In genomic region chr8:70597417-70598272, GRCm38 (mm10) we compare ENCODE assay signal across 8 mouse cellular contexts. TPM values are rescaled to one million over a fixed set of nuclear protein-coding genes. Genes with fewer than 3 reads are reported as not detected.
A peak's percentile ranks its signal among the peaks of the same experiment; 100 is the strongest.
DNase-seq lines count a peak whose midpoint lies in the region; ATAC-seq and TF ChIP-seq lines count a peak whose summit lies in the region.

No protein-coding gene starts in this region.

- peak overlapping the region; percentile 82 for H3K27ac ChIP-seq in layer of hippocampus, adult 2 months
- H3K27ac ChIP-seq in forebrain, embryonic 10.5 days = peak overlapping the region; percentile 88
- no peak overlapping the region; the same call in 1 of the 2 replicates for H3K27ac ChIP-seq in intestine, embryonic 16.5 days (ENCODE audit: low read length)
- no peak overlapping the region for H3K27ac ChIP-seq in neural tube, embryonic 14.5 days (ENCODE audit: low read depth, low read length)

- TF ChIP-seq CTCF in layer of hippocampus, adult 2 months (conservative IDR thresholded peaks at IDR 0.05) = no peak

- H3K4me2 ChIP-seq in intestine, embryonic 16.5 days (ENCODE audit: low read depth, low read length) = peak overlapping the region; percentile 77
- H3K4me2 ChIP-seq in neural tube, embryonic 14.5 days (ENCODE audit: low read depth, low read length) = peak overlapping the region; percentile 68

- peak overlapping the region; percentile 70 for H3K9ac ChIP-seq in intestine, embryonic 16.5 days (ENCODE audit: low read depth, low read length)
- H3K9ac ChIP-seq in neural tube, embryonic 14.5 days (replicated peaks; ENCODE audit: low read depth, low read length) = peak overlapping the region; percentile 58

- peaks cover 48% of the 10 kb centered on the region for H3K36me3 ChIP-seq in forebrain, embryonic 10.5 days (replicated peaks)
- H3K36me3 ChIP-seq in intestine, embryonic 16.5 days (ENCODE audit: control insufficient read depth, insufficient read depth, low read length) = peaks cover 11% of the 10 kb centered on the region
- no peaks in the 10 kb centered on the region; the same call in 1 of the 2 replicates for H3K36me3 ChIP-seq in neural tube, embryonic 14.5 days (ENCODE audit: control insufficient read depth, insufficient read depth, low read length)

- peak overlapping the region; percentile 39 for H3K4me3 ChIP-seq in layer of hippocampus, adult 2 months
- H3K4me3 ChIP-seq in forebrain, embryonic 10.5 days = peak overlapping the region; percentile 62
- peak overlapping the region; percentile 47 for H3K4me3 ChIP-seq in intestine, embryonic 16.5 days (ENCODE audit: low read length)
- H3K4me3 ChIP-seq in neural tube, embryonic 14.5 days (ENCODE audit: low read depth, low read length) = peak overlapping the region; percentile 31

- peaks cover 47% of the 10 kb centered on the region for H3K27me3 ChIP-seq in forebrain, embryonic 10.5 days (ENCODE audit: poor library complexity, severe bottlenecking)
- no peaks in the 10 kb centered on the region for H3K27me3 ChIP-seq in intestine, embryonic 16.5 days (replicated peaks; ENCODE audit: control insufficient read depth, insufficient read depth, low read length)
- no peaks in the 10 kb centered on the region for H3K27me3 ChIP-seq in neural tube, embryonic 14.5 days (ENCODE audit: control insufficient read depth, insufficient read depth, low read length)

- H3K4me1 ChIP-seq in forebrain, embryonic 10.5 days = peaks cover 98% of the 10 kb centered on the region
- peaks cover 62% of the 10 kb centered on the region for H3K4me1 ChIP-seq in intestine, embryonic 16.5 days (ENCODE audit: control insufficient read depth, insufficient read depth, low read length)
- H3K4me1 ChIP-seq in neural tube, embryonic 14.5 days (ENCODE audit: control insufficient read depth, insufficient read depth, low read length) = peaks cover 54% of the 10 kb centered on the region

- ATAC-seq in intestine, embryonic 16.5 days = 0 out of 2 replicates have a peak, but pooled peaks have one; percentile 0
- ATAC-seq in neural tube, embryonic 14.5 days (ENCODE audit: low read depth) = no peak

- 5% methylated on average over 64 of the region's 68 CpGs for WGBS in forebrain, embryonic 10.5 days
- WGBS in intestine, embryonic 16.5 days = 21% methylated on average over 67 of the region's 68 CpGs
- 4% methylated on average over 44 of the region's 68 CpGs for WGBS in neural tube, embryonic 14.5 days

- no peak for DNase-seq in layer of hippocampus, adult 2 months (ENCODE audit: low spot score in 2 of 2)
- DNase-seq in layer of hippocampus, adult 8-10 months (ENCODE audit: low spot score in 2 of 2) = no peak
- DNase-seq in forebrain, embryonic 10.5 days (ENCODE audit: extremely low spot score, low spot score) = no peak
- no peak for DNase-seq in right cerebral cortex, postnatal 14 days
- DNase-seq in adrenal gland, postnatal 25 days = no peak
- DNase-seq in adrenal gland, adult 2 months = no peak

- peaks cover 8% of the 10 kb centered on the region; the same call in 1 of the 2 replicates for H3K9me3 ChIP-seq in forebrain, embryonic 10.5 days
- no peaks in the 10 kb centered on the region for H3K9me3 ChIP-seq in intestine, embryonic 16.5 days (ENCODE audit: control insufficient read depth, low read length)
- no peaks in the 10 kb centered on the region for H3K9me3 ChIP-seq in neural tube, embryonic 14.5 days (ENCODE audit: control insufficient read depth, low read length)

RNA-seq across cellular contexts. Expression of gene Isyna1, which starts 3.5 kb away (rescaled TPM):
- 10 to 100 TPM; 41.4 to 46.4 TPM for total RNA-seq in layer of hippocampus, adult 2 months (2021)
- total RNA-seq in layer of hippocampus, adult 8-10 months (2022) = 10 to 100 TPM; 42.8 to 55.9 (median 51.8) TPM
- 166 and 170 TPM in 2 replicates for polyA plus RNA-seq in forebrain, embryonic 10.5 days (2016; fragmentation: Nextera tagmentation; extraction: Ambion mirVana)
- polyA plus RNA-seq in intestine, embryonic 16.5 days (2015; fragmentation: Nextera tagmentation; extraction: Ambion mirVana) = 105 and 121 TPM in 2 replicates
- polyA plus RNA-seq in neural tube, embryonic 14.5 days (2014; fragmentation: Nextera tagmentation; extraction: Ambion mirVana) = 65.5 and 73.3 TPM in 2 replicates
- 89.7 and 101 TPM in 2 replicates for total RNA-seq in adrenal gland, postnatal 25 days (2021)
- total RNA-seq in adrenal gland, adult 2 months (2021) = 100 to 1,000 TPM; 103 to 199 TPM
- polyA plus RNA-seq in adrenal gland, adult 2 months (2012; rRNA removed) = 344 and 376 TPM in 2 replicates

RNA-seq across cellular contexts. Expression of gene Ssbp4, which starts 11.0 kb away (rescaled TPM):
- total RNA-seq in layer of hippocampus, adult 2 months (2021) = 100 to 1,000 TPM; 274 to 297 TPM
- 100 to 1,000 TPM; 196 to 262 (median 224) TPM for total RNA-seq in layer of hippocampus, adult 8-10 months (2022)
- polyA plus RNA-seq in forebrain, embryonic 10.5 days (2016; fragmentation: Nextera tagmentation; extraction: Ambion mirVana) = 74.4 and 84.1 TPM in 2 replicates
- polyA plus RNA-seq in intestine, embryonic 16.5 days (2015; fragmentation: Nextera tagmentation; extraction: Ambion mirVana) = 63.2 and 73.9 TPM in 2 replicates
- 163 and 240 TPM in 2 replicates for polyA plus RNA-seq in neural tube, embryonic 14.5 days (2014; fragmentation: Nextera tagmentation; extraction: Ambion mirVana)
- total RNA-seq in adrenal gland, postnatal 25 days (2021) = 82.0 and 88.2 TPM in 2 replicates
- total RNA-seq in adrenal gland, adult 2 months (2021) = 100 to 1,000 TPM in 1 of 2 experiments, 10 to 100 TPM in 1; 76.2 to 110 TPM
- 476 and 593 TPM in 2 replicates for polyA plus RNA-seq in adrenal gland, adult 2 months (2012; rRNA removed)

RNA-seq across cellular contexts. Expression of gene Lrrc25, which starts 18.3 kb away (rescaled TPM):
- under 1 TPM; 0.54 to 0.97 TPM for total RNA-seq in layer of hippocampus, adult 2 months (2021)
- 1 to 10 TPM in 2 of 4 experiments, under 1 TPM in 2; 0.24 to 1.6 (median 1.1) TPM for total RNA-seq in layer of hippocampus, adult 8-10 months (2022)
- polyA plus RNA-seq in forebrain, embryonic 10.5 days (2016; fragmentation: Nextera tagmentation; extraction: Ambion mirVana) = 0.49 and 0.87 TPM in 2 replicates
- polyA plus RNA-seq in intestine, embryonic 16.5 days (2015; fragmentation: Nextera tagmentation; extraction: Ambion mirVana) = 2.9 and 3.0 TPM in 2 replicates
- polyA plus RNA-seq in neural tube, embryonic 14.5 days (2014; fragmentation: Nextera tagmentation; extraction: Ambion mirVana) = 0.20 and 1.8 TPM in 2 replicates
- 1.0 and 2.2 TPM in 2 replicates for total RNA-seq in adrenal gland, postnatal 25 days (2021)
- 1 to 10 TPM; 1.8 to 3.6 TPM for total RNA-seq in adrenal gland, adult 2 months (2021)
- polyA plus RNA-seq in adrenal gland, adult 2 months (2012; rRNA removed) = 8.4 and 11.1 TPM in 2 replicates

RNA-seq across cellular contexts. Expression of gene Gdf15, which starts 34.6 kb away (rescaled TPM):
- total RNA-seq in layer of hippocampus, adult 2 months (2021) = under 1 TPM in 1 of 2 experiments, not detected in 1; 0.25 TPM
- total RNA-seq in layer of hippocampus, adult 8-10 months (2022) = not detected
- not detected in 2 replicates for polyA plus RNA-seq in forebrain, embryonic 10.5 days (2016; fragmentation: Nextera tagmentation; extraction: Ambion mirVana)
- polyA plus RNA-seq in intestine, embryonic 16.5 days (2015; fragmentation: Nextera tagmentation; extraction: Ambion mirVana) = 3.6 and 3.7 TPM in 2 replicates
- polyA plus RNA-seq in neural tube, embryonic 14.5 days (2014; fragmentation: Nextera tagmentation; extraction: Ambion mirVana) = 0.54 TPM in 1 of 2 replicates, not detected in the other
- total RNA-seq in adrenal gland, postnatal 25 days (2021) = 2.2 and 5.7 TPM in 2 replicates
- 10 to 100 TPM in 1 of 2 experiments, 1 to 10 TPM in 1; 1.3 to 44.6 TPM for total RNA-seq in adrenal gland, adult 2 months (2021)
- 18.5 and 22.2 TPM in 2 replicates for polyA plus RNA-seq in adrenal gland, adult 2 months (2012; rRNA removed)

RNA-seq across cellular contexts. Expression of gene Ell, which starts 58.4 kb away (rescaled TPM):
- 10 to 100 TPM; 20.5 to 24.4 TPM for total RNA-seq in layer of hippocampus, adult 2 months (2021)
- total RNA-seq in layer of hippocampus, adult 8-10 months (2022) = 10 to 100 TPM; 19.6 to 22.0 (median 20.8) TPM
- polyA plus RNA-seq in forebrain, embryonic 10.5 days (2016; fragmentation: Nextera tagmentation; extraction: Ambion mirVana) = 20.8 and 22.7 TPM in 2 replicates
- polyA plus RNA-seq in intestine, embryonic 16.5 days (2015; fragmentation: Nextera tagmentation; extraction: Ambion mirVana) = 16.6 and 17.7 TPM in 2 replicates
- polyA plus RNA-seq in neural tube, embryonic 14.5 days (2014; fragmentation: Nextera tagmentation; extraction: Ambion mirVana) = 16.7 and 17.8 TPM in 2 replicates
- total RNA-seq in adrenal gland, postnatal 25 days (2021) = 24.3 and 29.8 TPM in 2 replicates
- total RNA-seq in adrenal gland, adult 2 months (2021) = 10 to 100 TPM; 26.1 to 29.6 TPM
- 31.1 and 36.1 TPM in 2 replicates for polyA plus RNA-seq in adrenal gland, adult 2 months (2012; rRNA removed)

Comparison
In these comparisons a context has a peak if more than half of its experiments do, and no peak if none do; other contexts are left out.
1. H3K27ac ChIP-seq: peak in layer of hippocampus, adult 2 months (single experiment) and forebrain, embryonic 10.5 days (single experiment); none in intestine, embryonic 16.5 days (single experiment) and neural tube, embryonic 14.5 days (single experiment).
2. Peak in every context shown above with its lines, with median percentiles within 50 percentile points of each other: H3K4me3 ChIP-seq.